7 mouse cellular contexts compared by ENCODE assay signal in genomic region chr9:21091707-21092320, GRCm38 (mm10). TPM values are rescaled to one million over a fixed set of nuclear protein-coding genes. Genes with fewer than 3 reads are reported as not detected.
DNase-seq lines count a peak whose midpoint lies in the region; ATAC-seq lines count a peak whose summit lies in the region.

Gene Gm38431 (minus strand): TSS chr9:21091997.
Gene Raver1 (minus strand): TSS chr9:21092008.

- peaks cover 11% of the 10 kb centered on the region for H3K4me1 ChIP-seq in embryonic facial prominence, embryonic 12.5 days
- H3K4me1 ChIP-seq in limb, embryonic 11.5 days (ENCODE audit: control insufficient read depth, insufficient read depth, low read length), result peaks cover 7% of the 10 kb centered on the region
- H3K4me1 ChIP-seq in midbrain, embryonic 14.5 days (ENCODE audit: control insufficient read depth, insufficient read depth, low read length), result peaks cover 10% of the 10 kb centered on the region

- ATAC-seq in embryonic facial prominence, embryonic 12.5 days (ENCODE audit: insufficient number of reproducible peaks, insufficient read depth, low FRiP score, low TSS enrichment), result peak; percentile 98
- peak; percentile 99 for ATAC-seq in limb, embryonic 11.5 days (ENCODE audit: insufficient number of reproducible peaks, low FRiP score, low TSS enrichment, low read depth)
- ATAC-seq in midbrain, embryonic 14.5 days (ENCODE audit: low FRiP score, low TSS enrichment), result peak; percentile 100

- no peaks in the 10 kb centered on the region for H3K9me3 ChIP-seq in embryonic facial prominence, embryonic 12.5 days
- H3K9me3 ChIP-seq in limb, embryonic 11.5 days (ENCODE audit: control insufficient read depth, low read length), result no peaks in the 10 kb centered on the region
- no peaks in the 10 kb centered on the region for H3K9me3 ChIP-seq in midbrain, embryonic 14.5 days (ENCODE audit: control insufficient read depth, low read length)

- H3K9ac ChIP-seq in embryonic facial prominence, embryonic 12.5 days, result peak within 1 kb of the TSS; percentile 70
- peak within 1 kb of the TSS; percentile 87 for H3K9ac ChIP-seq in limb, embryonic 11.5 days (ENCODE audit: low read length)
- peak within 1 kb of the TSS; percentile 69 for H3K9ac ChIP-seq in midbrain, embryonic 14.5 days (replicated peaks; ENCODE audit: low read length)

- H3K4me2 ChIP-seq in embryonic facial prominence, embryonic 12.5 days (replicated peaks), result peak within 1 kb of the TSS; percentile 91
- H3K4me2 ChIP-seq in limb, embryonic 11.5 days (ENCODE audit: low read depth, severe bottlenecking), result peak within 1 kb of the TSS; percentile 78
- H3K4me2 ChIP-seq in midbrain, embryonic 14.5 days (ENCODE audit: low read length), result peak within 1 kb of the TSS; percentile 76

- DNase-seq in adrenal gland, postnatal 25 days, result peak; percentile 96
- DNase-seq in heart, adult 11 months, result peak; percentile 100
- DNase-seq in kidney, adult 18-20 months, result peak; percentile 98
- DNase-seq in limb, embryonic 11.5 days (ENCODE audit: low spot score), result peak; percentile 97
- DNase-seq in midbrain, embryonic 14.5 days, result peak; percentile 98
- DNase-seq in spleen, adult 18-20 months, result peak; percentile 94 to 96

- under 1% methylated on average over 54 of the region's 54 CpGs for WGBS in embryonic facial prominence, embryonic 12.5 days
- under 1% methylated on average over 54 of the region's 54 CpGs for WGBS in limb, embryonic 11.5 days
- under 1% methylated on average over 54 of the region's 54 CpGs for WGBS in midbrain, embryonic 14.5 days

- peak within 1 kb of the TSS; percentile 67 for H3K4me3 ChIP-seq in embryonic facial prominence, embryonic 12.5 days
- H3K4me3 ChIP-seq in limb, embryonic 11.5 days (ENCODE audit: low read depth, low read length), result peak within 1 kb of the TSS; percentile 68
- peak within 1 kb of the TSS; percentile 69 for H3K4me3 ChIP-seq in midbrain, embryonic 14.5 days (replicated peaks; ENCODE audit: low read depth, low read length)

- H3K27me3 ChIP-seq in embryonic facial prominence, embryonic 12.5 days, result no peaks in the 10 kb centered on the region
- no peaks in the 10 kb centered on the region for H3K27me3 ChIP-seq in limb, embryonic 11.5 days (ENCODE audit: control insufficient read depth, insufficient read depth, low read length)
- no peaks in the 10 kb centered on the region for H3K27me3 ChIP-seq in midbrain, embryonic 14.5 days (ENCODE audit: control insufficient read depth, insufficient read depth, low read length)

- peak within 1 kb of the TSS; percentile 89 for H3K27ac ChIP-seq in embryonic facial prominence, embryonic 12.5 days
- H3K27ac ChIP-seq in limb, embryonic 11.5 days (replicated peaks; ENCODE audit: low read depth, low read length), result peak within 1 kb of the TSS; percentile 84
- peak within 1 kb of the TSS; percentile 87 for H3K27ac ChIP-seq in midbrain, embryonic 14.5 days (replicated peaks; ENCODE audit: low read depth, low read length)

- peaks cover 35% of the 10 kb centered on the region for H3K36me3 ChIP-seq in embryonic facial prominence, embryonic 12.5 days
- peaks cover 28% of the 10 kb centered on the region for H3K36me3 ChIP-seq in limb, embryonic 11.5 days (ENCODE audit: control insufficient read depth, insufficient read depth, low read length)
- H3K36me3 ChIP-seq in midbrain, embryonic 14.5 days (ENCODE audit: control insufficient read depth, insufficient read depth, low read length), result peaks cover 33% of the 10 kb centered on the region

RNA-seq across cellular contexts. Expression of gene Gm38431, which starts in this region (rescaled TPM):
- 2.5 and 9.4 TPM in 2 replicates for total RNA-seq in adrenal gland, postnatal 25 days (2021)
- 2.3 TPM in 2 replicates for polyA plus RNA-seq in embryonic facial prominence, embryonic 12.5 days (2016; fragmentation: Nextera tagmentation; extraction: Ambion mirVana)
- 4.1 TPM in 2 replicates for polyA plus RNA-seq in limb, embryonic 11.5 days (2014; fragmentation: Nextera tagmentation; extraction: Ambion mirVana)
- 1.9 and 2.0 TPM in 2 replicates for polyA plus RNA-seq in midbrain, embryonic 14.5 days (2014; fragmentation: Nextera tagmentation; extraction: Ambion mirVana)

RNA-seq across cellular contexts. Expression of gene Raver1, which starts in this region (rescaled TPM):
- 52.1 and 60.0 TPM in 2 replicates for total RNA-seq in adrenal gland, postnatal 25 days (2021)
- 61.5 and 64.3 TPM in 2 replicates for polyA plus RNA-seq in embryonic facial prominence, embryonic 12.5 days (2016; fragmentation: Nextera tagmentation; extraction: Ambion mirVana)
- 99.1 and 104 TPM in 2 replicates for polyA plus RNA-seq in limb, embryonic 11.5 days (2014; fragmentation: Nextera tagmentation; extraction: Ambion mirVana)
- 28.3 and 41.0 TPM in 2 replicates for polyA plus RNA-seq in midbrain, embryonic 14.5 days (2014; fragmentation: Nextera tagmentation; extraction: Ambion mirVana)

Comparison
In these comparisons a context has a peak if more than half of its experiments do, and no peak if none do; other contexts are left out.
1. Peak in every context shown above with its lines: DNase-seq, ATAC-seq, H3K4me3 ChIP-seq and H3K27ac ChIP-seq.